Mouse (Mus musculus) liver, adult 2 months (tissue): ENCODE results near the gene Inafm1.

ENCODE experiments used
- CTCF ChIP-seq: fragments of 200-500 bp; IDR thresholded peaks from 2 replicates; pipeline ENCODE4 v1.5.1; 2011; ENCODE audit warnings: low read depth, low read length, control low read depth
- POLR2A ChIP-seq: fragments of 200-500 bp; IDR thresholded peaks from 2 replicates; pipeline ENCODE4 v1.6.1; 2011; ENCODE audit warnings: low read length, control low read depth; ENCODE audit not compliant: insufficient read depth; ENCODE audit errors: extremely low read depth

DNA sequence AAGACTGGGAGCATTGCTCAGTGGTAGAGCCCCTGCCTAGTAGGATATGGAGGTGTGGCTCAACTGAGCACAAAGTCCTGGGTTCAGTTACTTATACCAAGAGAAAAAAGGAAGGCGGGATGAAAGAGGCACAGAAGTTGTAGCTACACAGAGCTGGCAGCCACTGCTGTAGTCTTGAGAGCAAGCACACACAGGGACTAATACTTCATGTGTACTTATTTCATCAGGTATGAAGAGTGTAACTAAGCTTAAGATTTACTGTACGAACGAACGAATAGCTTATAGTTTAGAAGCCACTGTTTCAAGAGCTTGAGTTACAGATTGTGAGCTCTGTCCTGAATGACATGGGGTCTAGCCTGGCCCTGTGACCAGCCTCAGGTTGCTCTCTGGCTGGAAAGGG, 45.8 kb upstream of the Inafm1 start:
- TF ChIP-seq POLR2A = no peak
- TF ChIP-seq CTCF = no peak
